Mouse (Mus musculus) intestine, postnatal 0 days (tissue): ENCODE measurements around the gene Efna4. TPM values are rescaled to one million over a fixed set of nuclear protein-coding genes. Genes with fewer than 3 reads are reported as not detected.

ENCODE experiments used
- ATAC-seq: fragments of 200-750 bp; cut with Nextera tagmentation; 2 replicates; pipeline ENCODE4 v1.8.0; 2017; ENCODE audit warnings: mild to moderate bottlenecking, moderate TSS enrichment, moderate library complexity
- H3K27ac ChIP-seq: fragments of 300-500 bp; sonication (generic); 2 replicates; pipeline ENCODE4 v1.5.1; 2014; ENCODE audit warnings: mild to moderate bottlenecking, low read depth, low read length, moderate library complexity
- H3K27me3 ChIP-seq: fragments of 300-500 bp; sonication (generic); replicated peaks from 2 replicates; pipeline ENCODE4 v1.6.1; 2014; ENCODE audit warnings: low read length, mixed read lengths; ENCODE audit not compliant: control insufficient read depth, insufficient read depth
- H3K36me3 ChIP-seq: fragments of 300-500 bp; sonication (generic); 2 replicates; pipeline ENCODE4 v1.6.1; 2014; ENCODE audit warnings: mild to moderate bottlenecking, moderate library complexity; ENCODE audit not compliant: control insufficient read depth, insufficient read depth
- H3K4me1 ChIP-seq: fragments of 300-500 bp; sonication (generic); replicated peaks from 2 replicates; pipeline ENCODE4 v1.6.1; 2014; ENCODE audit warnings: antibody characterized with exemption, low read length, mixed read lengths; ENCODE audit not compliant: control insufficient read depth, insufficient read depth
- H3K4me2 ChIP-seq: fragments of 300-500 bp; sonication (generic); replicated peaks from 2 replicates; pipeline ENCODE4 v1.6.1; 2014; ENCODE audit warnings: low read depth, mild to moderate bottlenecking, moderate library complexity
- H3K4me3 ChIP-seq: fragments of 300-500 bp; sonication (generic); 2 replicates; pipeline ENCODE4 v1.5.1; 2014; ENCODE audit warnings: low read depth, low read length
- H3K9ac ChIP-seq: fragments of 300-500 bp; sonication (generic); 2 replicates; pipeline ENCODE4 v1.6.1; 2014; ENCODE audit warnings: mild to moderate bottlenecking, low read depth, low read length
- H3K9me3 ChIP-seq: fragments of 300-500 bp; sonication (generic); 2 replicates; pipeline ENCODE4 v1.6.1; 2016; ENCODE audit warnings: mixed run types; ENCODE audit not compliant: control insufficient read depth
- CTCF ChIP-seq: sonication (generic); IDR thresholded peaks from 2 replicates; pipeline ENCODE4 v1.5.1; 2016; ENCODE audit warnings: low read depth, mild to moderate bottlenecking, control low read depth, antibody characterized with exemption, moderate library complexity
- WGBS: fragments of 180-500 bp; shearing (Covaris S2); extraction: QIAGEN DNeasy Blood & Tissue Kit; methylation state at CpG from one replicate; pipeline ENCODE4 v1.1.7; 2014; 5-methylcytosine and 5-hydroxymethylcytosine counted together
- polyA plus RNA-seq: library from polyadenylated mRNA; unstranded; fragments of >200 nt; fragmentation: Nextera tagmentation; extraction: Ambion mirVana; gene quantifications from 2 replicates; pipeline ENCODE4 v1.2.1, GENCODE M21; 2015

The Efna4 gene
- polyA plus RNA-seq: 5.1 and 5.3 TPM in 2 replicates

GRCm38 (mm10) chr3:89337721-89338578 is at the start of gene Efna4:
Efna4 (minus strand) TSS chr3:89338028.
- TF ChIP-seq CTCF: no peak
- ATAC-seq: peak; percentile 54
- Histone ChIP-seq H3K9me3 (no peaks in the 10 kb centered on the region), H3K36me3 (peaks cover 33% of the 10 kb centered on the region), H3K4me3 (peak within 1 kb of the TSS; percentile 70), H3K27me3 (no peaks in the 10 kb centered on the region), H3K4me2 (peak within 1 kb of the TSS; percentile 96), H3K27ac (peak within 1 kb of the TSS; percentile 51), H3K9ac (peak within 1 kb of the TSS; percentile 47), H3K4me1 (peaks cover 14% of the 10 kb centered on the region)
- WGBS: 1% methylated on average over 44 of the region's 44 CpGs

- Histone ChIP-seq H3K9ac (0 out of 2 replicates have a peak overlapping the region, but pooled peaks have one; percentile 22), H3K4me2 (peak overlapping the region; percentile 85), H3K4me3 (peak overlapping the region; percentile 26), H3K27me3 (no peaks in the 10 kb centered on the region), H3K36me3 (peaks cover 11% of the 10 kb centered on the region; the same call in 1 of the 2 replicates), H3K4me1 (peaks cover 6% of the 10 kb centered on the region; the same call in 1 of the 2 replicates), H3K27ac (peak overlapping the region; percentile 97), H3K9me3 (no peaks in the 10 kb centered on the region)
- WGBS: 56% methylated on average over 17 of the region's 17 CpGs
- no peak for ATAC-seq
- TF ChIP-seq CTCF: no peak
Observed at GRCm38 (mm10) chr3:89386438-89387420, 48.9 kb upstream of the Efna4 start.

- Histone ChIP-seq H3K36me3 (peaks cover 23% of the 10 kb centered on the region), H3K27ac (no peak overlapping the region; the same call in 1 of the 2 replicates), H3K27me3 (no peaks in the 10 kb centered on the region), H3K4me2 (no peak overlapping the region; the same call in 1 of the 2 replicates), H3K9me3 (no peaks in the 10 kb centered on the region), H3K9ac (no peak overlapping the region), H3K4me3 (no peak overlapping the region), H3K4me1 (peaks cover 6% of the 10 kb centered on the region; the same call in 1 of the 2 replicates)
- 57% methylated on average over 11 of the region's 11 CpGs for WGBS
- no peak for ATAC-seq
- TF ChIP-seq CTCF: no peak
Observed at GRCm38 (mm10) chr3:89385451-89385850, 47.6 kb upstream of the Efna4 start.

- Histone ChIP-seq H3K27me3 (no peaks in the 10 kb centered on the region), H3K4me2 (peak overlapping the region; percentile 21; the same call in 1 of the 2 replicates), H3K4me1 (peaks cover 6% of the 10 kb centered on the region; the same call in 1 of the 2 replicates), H3K9ac (no peak overlapping the region), H3K36me3 (peaks cover 33% of the 10 kb centered on the region), H3K4me3 (0 out of 2 replicates have a peak overlapping the region, but pooled peaks have one; percentile 7), H3K27ac (no peak overlapping the region), H3K9me3 (no peaks in the 10 kb centered on the region)
- no peak for TF ChIP-seq CTCF
- ATAC-seq: no peak
- WGBS: 64% methylated on average over 11 of the region's 12 CpGs
Observed at GRCm38 (mm10) chr3:89384331-89385076, 46.7 kb upstream of the Efna4 start.

GRCm38 (mm10) chr3:89383651-89384255 is 45.9 kb upstream of the Efna4 start:
- TF ChIP-seq CTCF: no peak
- H3K4me2 ChIP-seq: no peak overlapping the region; the same call in 1 of the 2 replicates
- ATAC-seq: no peak
- H3K27me3 ChIP-seq: no peaks in the 10 kb centered on the region
- no peak overlapping the region for H3K4me3 ChIP-seq
- 0 out of 2 replicates have a peak overlapping the region, but pooled peaks have one; percentile 0 for H3K27ac ChIP-seq
- 64% methylated on average over 5 of the region's 5 CpGs for WGBS
- no peak overlapping the region for H3K9ac ChIP-seq
- no peaks in the 10 kb centered on the region for H3K9me3 ChIP-seq
- peaks cover 38% of the 10 kb centered on the region for H3K36me3 ChIP-seq
- peaks cover 9% of the 10 kb centered on the region; the same call in 1 of the 2 replicates for H3K4me1 ChIP-seq
